Mouse (Mus musculus): ENCODE data around the gene Arhgap25. TPM values are rescaled to one million over a fixed set of nuclear protein-coding genes. Genes with fewer than 3 reads are reported as not detected.

The Arhgap25 gene
- polyA plus RNA-seq, 2 experiments: 1.5 to 2.3 TPM

DNA sequence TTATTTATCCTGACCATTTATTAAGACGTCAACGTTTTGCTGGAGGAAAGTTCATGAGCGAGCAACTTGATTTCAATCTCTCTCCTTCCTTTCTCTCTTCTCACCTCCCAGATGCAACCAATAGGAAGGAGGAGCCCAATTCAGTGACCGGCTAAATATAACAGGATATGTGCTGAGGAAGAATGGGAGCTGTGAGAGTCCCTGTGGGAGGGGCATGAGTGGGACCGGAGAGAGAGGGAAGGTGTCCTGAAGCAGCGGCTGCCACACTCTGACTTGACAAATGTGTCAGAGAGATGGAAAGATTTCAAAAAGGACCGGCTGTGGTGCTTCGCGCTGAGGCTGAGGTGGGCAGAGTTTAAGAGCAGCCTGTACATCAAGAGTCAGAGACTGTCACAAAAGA is 2.6 kb upstream of the Arhgap25 start:
- peaks cover 3 to 14% of the 10 kb centered on the region in 2 experiments; a peak in 2 of 4 replicates for H3K4me1 ChIP-seq (replicated peaks; ENCODE audit: control insufficient read depth in 2 of 2, insufficient read depth in 2 of 2, low read length in 1 of 2)
- no peak overlapping the region for H3K27ac ChIP-seq
- DNase-seq (ENCODE audit: low read depth in 3 of 3, low spot score in 3 of 3) (no peak), ATAC-seq (ENCODE audit: insufficient read depth) (no peak)
- no peak overlapping the region for H3K4me2 ChIP-seq (ENCODE audit: low read depth)
- H3K4me3 ChIP-seq (ENCODE audit: insufficient read depth in 1 of 2, low read depth in 2 of 2, low read length in 2 of 2): no peak overlapping the region
- no peak overlapping the region for H3K9ac ChIP-seq (replicated peaks)
- TF ChIP-seq CTCF (IDR thresholded peaks at IDR 0.05; ENCODE audit: low read depth) (no peak), EP300 (IDR thresholded peaks at IDR 0.05; ENCODE audit: low read depth) (no peak)
- H3K9me3 ChIP-seq (ENCODE audit: control insufficient read depth, low read length): no peaks in the 10 kb centered on the region
- peaks cover 9% of the 10 kb centered on the region for H3K27me3 ChIP-seq (ENCODE audit: control insufficient read depth, insufficient read depth, low read length)
- WGBS (ENCODE audit: insufficient replicate concordance): 45% methylated on average over 9 of the region's 9 CpGs
- H3K36me3 ChIP-seq (replicated peaks; ENCODE audit: control insufficient read depth, insufficient read depth, low read depth): no peaks in the 10 kb centered on the region

DNA sequence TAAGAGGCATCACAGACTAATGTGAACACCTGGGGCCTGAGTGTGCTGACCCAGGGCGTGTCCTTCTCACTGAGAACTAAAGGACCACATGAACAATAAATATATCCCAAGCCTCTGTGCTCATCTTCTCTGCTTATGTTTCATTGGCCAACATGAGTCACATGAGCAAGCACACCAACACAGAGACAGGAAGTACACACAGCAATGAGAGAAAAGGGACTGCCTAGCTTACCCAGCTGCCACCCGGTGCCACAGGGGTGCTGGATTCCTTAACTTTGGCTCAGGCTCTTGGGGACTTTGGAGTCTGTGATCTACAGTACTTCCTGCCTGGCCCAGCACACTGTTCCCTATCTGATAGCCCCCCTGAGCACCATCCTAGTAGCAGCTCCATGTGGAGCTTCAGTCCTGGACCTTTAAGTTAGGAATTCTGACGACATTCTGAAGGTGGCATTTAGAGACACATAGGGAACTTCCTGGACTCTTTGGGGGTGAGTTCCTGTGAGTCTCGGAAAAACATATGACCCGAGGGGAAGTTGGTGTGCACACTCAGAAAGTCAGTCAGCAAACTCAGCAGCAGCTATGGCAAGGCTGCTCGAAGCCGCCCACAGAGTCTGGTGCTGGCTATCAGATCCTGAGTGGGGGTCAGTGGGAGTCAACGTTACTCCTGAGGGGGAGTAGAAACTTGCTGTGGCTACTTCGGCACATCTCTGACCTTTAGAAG is 2.0 kb upstream of the Arhgap25 start:
- WGBS (ENCODE audit: insufficient replicate concordance): 37% methylated on average over 9 of the region's 9 CpGs
- Histone ChIP-seq H3K27me3 (ENCODE audit: control insufficient read depth, insufficient read depth, low read length) (peaks cover 9% of the 10 kb centered on the region), H3K4me1 (replicated peaks; ENCODE audit: control insufficient read depth in 2 of 2, insufficient read depth in 2 of 2, low read length in 1 of 2) (peaks cover 6 to 13% of the 10 kb centered on the region in 2 experiments; a peak in 2 of 4 replicates), H3K9ac (replicated peaks) (no peak overlapping the region), H3K36me3 (replicated peaks; ENCODE audit: control insufficient read depth, insufficient read depth, low read depth) (no peaks in the 10 kb centered on the region), H3K4me2 (ENCODE audit: low read depth) (0 out of 2 replicates have a peak overlapping the region, but pooled peaks have one; percentile 20), H3K4me3 (ENCODE audit: insufficient read depth in 1 of 2, low read depth in 2 of 2, low read length in 2 of 2) (no peak overlapping the region), H3K9me3 (ENCODE audit: control insufficient read depth, low read length) (no peaks in the 10 kb centered on the region), H3K27ac (no peak overlapping the region)
- no peak for DNase-seq (ENCODE audit: low read depth in 3 of 3, low spot score in 3 of 3)
- TF ChIP-seq CTCF (IDR thresholded peaks at IDR 0.05; ENCODE audit: low read depth) (no peak), EP300 (IDR thresholded peaks at IDR 0.05; ENCODE audit: low read depth) (no peak)
- ATAC-seq (ENCODE audit: insufficient read depth): no peak

DNA sequence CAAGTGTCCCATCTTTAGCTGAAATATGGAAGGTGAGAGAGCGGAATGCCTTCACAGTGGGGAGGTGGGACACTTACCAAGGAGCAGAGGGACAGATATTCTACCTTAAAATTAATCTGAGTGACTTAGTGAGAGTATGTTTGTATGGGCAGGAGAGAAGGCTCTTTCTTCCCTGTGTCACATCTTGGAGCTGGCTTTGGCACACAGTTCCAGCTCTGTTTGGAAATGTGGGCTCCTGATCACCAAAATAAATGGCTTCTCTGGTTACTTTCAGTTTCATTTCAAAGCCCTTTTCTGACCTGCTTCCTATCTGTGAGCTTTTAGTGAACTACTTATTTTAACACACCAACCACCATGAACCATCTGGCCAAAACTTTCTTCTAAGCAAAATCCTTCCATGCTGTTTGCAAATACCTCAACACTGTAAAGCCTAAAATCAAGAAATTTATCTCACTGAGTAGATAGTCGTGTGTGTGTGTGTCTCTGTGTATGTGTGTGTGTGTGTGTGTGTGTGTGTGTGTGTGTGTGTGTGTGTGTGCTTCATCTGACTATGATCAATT is 1.5 kb downstream of the Arhgap25 start:
- no peak overlapping the region for H3K9ac ChIP-seq (replicated peaks)
- no peaks in the 10 kb centered on the region for H3K9me3 ChIP-seq (ENCODE audit: control insufficient read depth, low read length)
- no peak overlapping the region for H3K4me3 ChIP-seq (ENCODE audit: insufficient read depth in 1 of 2, low read depth in 2 of 2, low read length in 2 of 2)
- no peaks in the 10 kb centered on the region for H3K36me3 ChIP-seq (replicated peaks; ENCODE audit: control insufficient read depth, insufficient read depth, low read depth)
- TF ChIP-seq CTCF (IDR thresholded peaks at IDR 0.05; ENCODE audit: low read depth): no peak
- no peak for TF ChIP-seq EP300 (IDR thresholded peaks at IDR 0.05; ENCODE audit: low read depth)
- H3K4me2 ChIP-seq (ENCODE audit: low read depth): peak overlapping the region; percentile 17; the same call in 1 of the 2 replicates
- DNase-seq (ENCODE audit: low read depth in 3 of 3, low spot score in 3 of 3): no peak
- no peak for ATAC-seq (ENCODE audit: insufficient read depth)
- 55% methylated on average over 2 of the region's 2 CpGs for WGBS (ENCODE audit: insufficient replicate concordance)
- H3K27ac ChIP-seq: no peak overlapping the region
- no peaks in the 10 kb centered on the region for H3K27me3 ChIP-seq (ENCODE audit: control insufficient read depth, insufficient read depth, low read length)
- peaks cover 34 to 39% of the 10 kb centered on the region in 2 experiments for H3K4me1 ChIP-seq (replicated peaks; ENCODE audit: control insufficient read depth in 2 of 2, insufficient read depth in 2 of 2, low read length in 1 of 2)

DNA sequence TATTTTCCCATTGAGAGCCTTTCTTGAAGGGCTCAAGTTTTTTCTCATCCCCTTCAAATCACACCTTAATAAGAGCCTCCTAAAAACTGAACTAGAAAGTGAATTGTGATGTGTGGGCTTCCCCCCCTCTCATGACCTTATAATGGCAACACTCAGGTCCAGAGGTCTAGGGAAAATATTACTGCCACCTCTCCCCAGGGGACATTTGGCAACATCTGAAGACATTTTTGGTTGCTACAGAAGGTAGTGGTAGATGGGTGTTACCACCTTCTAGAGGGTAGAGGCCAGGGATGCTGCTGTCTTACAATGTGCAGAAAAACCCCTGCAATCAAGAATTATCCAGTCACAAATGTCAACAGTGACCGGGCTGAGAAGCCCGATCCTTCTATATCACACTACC is 2.7 kb downstream of the Arhgap25 start:
- DNase-seq (ENCODE audit: low read depth in 3 of 3, low spot score in 3 of 3) (no peak), ATAC-seq (ENCODE audit: insufficient read depth) (no peak)
- Histone ChIP-seq H3K27ac (no peak overlapping the region), H3K4me3 (ENCODE audit: insufficient read depth in 1 of 2, low read depth in 2 of 2, low read length in 2 of 2) (no peak overlapping the region), H3K27me3 (ENCODE audit: control insufficient read depth, insufficient read depth, low read length) (no peaks in the 10 kb centered on the region), H3K36me3 (replicated peaks; ENCODE audit: control insufficient read depth, insufficient read depth, low read depth) (no peaks in the 10 kb centered on the region), H3K9ac (replicated peaks) (no peak overlapping the region), H3K4me2 (ENCODE audit: low read depth) (no peak overlapping the region), H3K4me1 (replicated peaks; ENCODE audit: control insufficient read depth in 2 of 2, insufficient read depth in 2 of 2, low read length in 1 of 2) (peaks cover 34 to 40% of the 10 kb centered on the region in 2 experiments), H3K9me3 (ENCODE audit: control insufficient read depth, low read length) (no peaks in the 10 kb centered on the region)
- TF ChIP-seq EP300 (IDR thresholded peaks at IDR 0.05; ENCODE audit: low read depth) (no peak), CTCF (IDR thresholded peaks at IDR 0.05; ENCODE audit: low read depth) (no peak)
- WGBS (ENCODE audit: insufficient replicate concordance): 58% methylated on average over 2 of the region's 2 CpGs

DNA sequence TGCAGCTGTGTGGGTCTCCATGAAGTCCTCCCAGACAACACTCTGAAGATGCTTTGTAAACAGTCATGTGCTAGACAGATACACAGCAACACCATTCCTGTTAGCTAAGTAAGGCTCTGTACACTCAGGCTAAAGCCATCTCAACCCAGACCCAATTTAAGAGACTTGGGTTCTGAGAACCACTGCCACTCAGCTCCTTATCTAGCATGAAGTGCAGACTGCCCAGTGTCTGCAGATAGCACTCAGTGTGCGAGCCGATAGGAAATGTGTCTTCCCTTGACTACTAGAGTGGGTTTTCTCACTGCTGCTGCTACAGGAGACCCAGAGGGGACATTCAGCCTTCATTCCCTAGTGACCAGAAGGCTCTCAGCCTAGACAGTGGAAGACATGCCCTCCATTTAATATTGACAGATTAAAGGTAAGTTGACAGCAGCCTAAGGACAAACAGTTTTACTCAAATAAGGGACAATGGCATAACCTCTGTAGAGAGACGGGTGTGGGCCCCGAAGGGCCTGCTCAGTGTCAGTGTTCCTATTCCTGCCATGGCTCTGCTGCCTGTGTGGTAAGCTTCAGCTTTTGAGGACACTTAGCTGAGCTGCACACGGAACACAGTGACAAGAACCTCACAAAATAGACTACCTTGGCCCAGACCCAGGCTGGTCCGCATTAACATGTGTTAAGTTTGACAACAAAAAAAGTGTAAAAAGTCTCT is 5.1 kb downstream of the Arhgap25 start:
- Histone ChIP-seq H3K4me1 (replicated peaks; ENCODE audit: control insufficient read depth in 2 of 2, insufficient read depth in 2 of 2, low read length in 1 of 2) (peaks cover 40 to 53% of the 10 kb centered on the region in 2 experiments), H3K4me3 (ENCODE audit: insufficient read depth in 1 of 2, low read depth in 2 of 2, low read length in 2 of 2) (peak overlapping the region; percentile 1 to 18; a peak in 2 of 4 replicates), H3K9me3 (ENCODE audit: control insufficient read depth, low read length) (no peaks in the 10 kb centered on the region), H3K4me2 (ENCODE audit: low read depth) (peak overlapping the region; percentile 58), H3K27ac (peak overlapping the region; percentile 66), H3K9ac (replicated peaks) (peak overlapping the region; percentile 52), H3K27me3 (ENCODE audit: control insufficient read depth, insufficient read depth, low read length) (no peaks in the 10 kb centered on the region), H3K36me3 (replicated peaks; ENCODE audit: control insufficient read depth, insufficient read depth, low read depth) (no peaks in the 10 kb centered on the region)
- peak in 2 of 3 experiments; percentile 55 to 60 for DNase-seq (ENCODE audit: low read depth in 3 of 3, low spot score in 3 of 3)
- TF ChIP-seq CTCF (IDR thresholded peaks at IDR 0.05; ENCODE audit: low read depth) (no peak), EP300 (IDR thresholded peaks at IDR 0.05; ENCODE audit: low read depth) (peak; percentile 89)
- WGBS (ENCODE audit: insufficient replicate concordance): 37% methylated on average over 6 of the region's 6 CpGs
- peak; percentile 88 for ATAC-seq (ENCODE audit: insufficient read depth)
